Mouse (Mus musculus): ENCODE data around the gene Ankrd6.

DNA sequence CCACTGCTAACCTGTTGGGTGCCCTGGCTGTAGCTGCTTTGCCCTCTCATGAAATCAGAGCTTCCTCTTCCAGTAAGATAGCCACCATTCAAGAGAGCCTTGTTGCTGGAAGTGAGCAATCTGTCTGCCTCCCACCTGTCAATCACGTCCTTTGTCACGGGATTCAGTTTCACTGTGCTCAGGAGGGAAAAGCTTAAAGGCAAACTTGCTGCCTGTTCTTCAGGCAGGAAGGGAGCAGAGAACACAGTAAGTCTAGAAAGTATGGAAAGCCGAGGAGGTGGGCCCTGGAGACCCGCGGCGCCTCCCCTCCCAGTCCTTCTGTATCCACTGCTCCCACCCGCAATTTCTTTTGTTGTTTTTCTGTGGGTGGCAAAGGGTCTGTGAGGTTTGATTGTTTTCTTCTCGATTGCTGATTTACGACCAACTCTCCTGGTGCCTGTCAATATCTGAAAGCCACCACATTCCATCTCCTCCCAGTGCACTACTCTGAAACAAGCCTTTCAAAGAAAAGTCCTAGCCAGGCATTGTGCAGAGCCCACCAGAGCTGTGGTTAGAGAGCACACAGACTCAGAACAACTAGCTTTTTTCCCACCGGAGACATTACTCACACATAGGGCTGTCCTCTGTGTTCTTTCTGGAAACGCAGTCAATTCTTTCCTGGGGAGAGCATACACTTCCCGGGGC is 87.1 kb downstream of the Ankrd6 start:
- no peak for TF ChIP-seq CTCF (IDR thresholded peaks at IDR 0.05; ENCODE audit: low read depth)
- no peak for TF ChIP-seq EP300 (IDR thresholded peaks at IDR 0.05; ENCODE audit: low read depth)

All from heart, postnatal 0 days (tissue).